Mouse (Mus musculus) kidney, postnatal 0 days (tissue): ENCODE results near the gene Tnfsf12. TPM values are rescaled to one million over a fixed set of nuclear protein-coding genes. Genes with fewer than 3 reads are reported as not detected.

Experiments used
- ATAC-seq: fragments of 200-750 bp; cut with Nextera tagmentation; replicated peaks from 2 replicates; pipeline ENCODE4 v1.8.0; 2017; ENCODE audit warnings: low read depth, moderate number of reproducible peaks, moderate TSS enrichment, moderate library complexity; ENCODE audit not compliant: low FRiP score
- DNase-seq: peaks from one replicate; pipeline ENCODE4 v3.0.0-alpha.2; 2016; ENCODE audit warnings: low spot score
- H3K27ac ChIP-seq: fragments of 300-500 bp; sonication (generic); 2 replicates; pipeline ENCODE4 v1.5.1; 2014; ENCODE audit warnings: mild to moderate bottlenecking
- H3K27me3 ChIP-seq: fragments of 300-500 bp; sonication (generic); 2 replicates; pipeline ENCODE4 v1.6.1; 2014; ENCODE audit warnings: low read length, mixed read lengths; ENCODE audit not compliant: insufficient read depth
- H3K36me3 ChIP-seq: fragments of 300-500 bp; sonication (generic); 2 replicates; pipeline ENCODE4 v1.6.1; 2014; ENCODE audit warnings: low read length, mixed read lengths; ENCODE audit not compliant: insufficient read depth
- H3K4me1 ChIP-seq: fragments of 300-500 bp; sonication (generic); replicated peaks from 2 replicates; pipeline ENCODE4 v1.6.1; 2014; ENCODE audit warnings: antibody characterized with exemption, low read length, mixed read lengths; ENCODE audit not compliant: insufficient read depth
- H3K4me2 ChIP-seq: fragments of 300-500 bp; sonication (generic); 2 replicates; pipeline ENCODE4 v1.6.1; 2014; ENCODE audit warnings: mild to moderate bottlenecking, low read length, moderate library complexity, mixed read lengths
- H3K4me3 ChIP-seq: fragments of 300-500 bp; sonication (generic); replicated peaks from 2 replicates; pipeline ENCODE4 v1.5.1; 2014; ENCODE audit warnings: low read depth, low read length
- H3K9ac ChIP-seq: fragments of 300-500 bp; sonication (generic); 2 replicates; pipeline ENCODE4 v1.6.1; 2014; ENCODE audit warnings: low read depth, low read length
- H3K9me3 ChIP-seq: fragments of 300-500 bp; sonication (generic); replicated peaks from 2 replicates; pipeline ENCODE4 v1.6.1; 2016; ENCODE audit warnings: low read length, inconsistent platforms, mixed read lengths
- CTCF ChIP-seq: IDR thresholded peaks from 2 replicates; pipeline ENCODE4 v1.5.1; 2016; ENCODE audit warnings: antibody characterized with exemption, low read depth, mild to moderate bottlenecking, moderate library complexity
- WGBS: fragments of 180-500 bp; shearing (Covaris S2); extraction: QIAGEN DNeasy Blood & Tissue Kit; methylation state at CpG from one replicate; pipeline ENCODE4 v1.1.7; 2014; 5-methylcytosine and 5-hydroxymethylcytosine counted together
- polyA plus RNA-seq: library from polyadenylated mRNA; unstranded; fragments of >200 nt; fragmentation: Nextera tagmentation; extraction: Ambion mirVana; gene quantifications from 2 replicates; pipeline ENCODE4 v1.2.1, GENCODE M21; 2015

Tnfsf12 gene
- polyA plus RNA-seq, 1 experiment from 2014 or later = 15.8 TPM

GRCm38 (mm10) chr11:69689891-69690290, 5.8 kb downstream of the Tnfsf12 start:
- no peak overlapping the region for H3K9ac ChIP-seq
- peaks cover 23% of the 10 kb centered on the region for H3K4me1 ChIP-seq
- H3K4me3 ChIP-seq = no peak overlapping the region
- DNase-seq (no peak), ATAC-seq (no peak)
- no peak overlapping the region for H3K27ac ChIP-seq
- H3K9me3 ChIP-seq = no peaks in the 10 kb centered on the region
- H3K4me2 ChIP-seq = no peak overlapping the region
- no peaks in the 10 kb centered on the region for H3K36me3 ChIP-seq
- TF ChIP-seq CTCF = no peak
- WGBS = 84% methylated on average over 1 of the region's 1 CpGs
- H3K27me3 ChIP-seq = no peaks in the 10 kb centered on the region

GRCm38 (mm10) chr11:69687061-69687460, 8.6 kb downstream of the Tnfsf12 start:
- Histone ChIP-seq H3K9me3 (no peaks in the 10 kb centered on the region), H3K4me2 (0 out of 2 replicates have a peak overlapping the region, but pooled peaks have one; percentile 3), H3K4me3 (no peak overlapping the region), H3K4me1 (peaks cover 18% of the 10 kb centered on the region), H3K27ac (no peak overlapping the region), H3K9ac (0 out of 2 replicates have a peak overlapping the region, but pooled peaks have one; percentile 1), H3K27me3 (no peaks in the 10 kb centered on the region), H3K36me3 (no peaks in the 10 kb centered on the region)
- no peak for DNase-seq
- no peak for TF ChIP-seq CTCF
- WGBS = 59% methylated on average over 5 of the region's 5 CpGs
- ATAC-seq = no peak

GRCm38 (mm10) chr11:69686377-69686776, 9.3 kb downstream of the Tnfsf12 start:
- peak overlapping the region; percentile 82 for H3K27ac ChIP-seq
- H3K36me3 ChIP-seq = no peaks in the 10 kb centered on the region
- DNase-seq = peak; percentile 61
- no peak overlapping the region for H3K9ac ChIP-seq
- peaks cover 18% of the 10 kb centered on the region for H3K4me1 ChIP-seq
- 12% methylated on average over 4 of the region's 4 CpGs for WGBS
- no peaks in the 10 kb centered on the region for H3K27me3 ChIP-seq
- no peak for ATAC-seq
- H3K9me3 ChIP-seq = no peaks in the 10 kb centered on the region
- H3K4me3 ChIP-seq = no peak overlapping the region
- no peak for TF ChIP-seq CTCF
- 0 out of 2 replicates have a peak overlapping the region, but pooled peaks have one; percentile 3 for H3K4me2 ChIP-seq

GRCm38 (mm10) chr11:69685526-69686148, 10.0 kb downstream of the Tnfsf12 start, which contains the start of gene Tnfsf13:
TSS of gene Tnfsf13 (minus strand) at chr11:69685784.
- 40% methylated on average over 10 of the region's 10 CpGs for whole genome bisulfite sequencing
- DNase-seq (peak; percentile 78), ATAC-seq (no peak)
- Histone ChIP-seq H3K4me2 (peak within 1 kb of the TSS; percentile 3; the same call in 1 of the 2 replicates), H3K9me3 (no peaks in the 10 kb centered on the region), H3K4me3 (no peak within 1 kb of the TSS), H3K27me3 (no peaks in the 10 kb centered on the region), H3K36me3 (no peaks in the 10 kb centered on the region), H3K27ac (peak within 1 kb of the TSS; percentile 82), H3K9ac (peak within 1 kb of the TSS; percentile 35; the same call in 1 of the 2 replicates), H3K4me1 (peaks cover 20% of the 10 kb centered on the region)
- TF ChIP-seq CTCF = no peak

GRCm38 (mm10) chr11:69684936-69685335, 10.7 kb downstream of the Tnfsf12 start:
- peak overlapping the region; percentile 82; the same call in 1 of the 2 replicates for H3K27ac ChIP-seq
- WGBS = 89% methylated on average over 6 of the region's 6 CpGs
- no peak for ATAC-seq
- no peak for TF ChIP-seq CTCF
- DNase-seq = no peak
- H3K4me3 ChIP-seq = no peak overlapping the region
- H3K9me3 ChIP-seq = no peaks in the 10 kb centered on the region
- no peak overlapping the region for H3K4me2 ChIP-seq
- no peaks in the 10 kb centered on the region for H3K36me3 ChIP-seq
- peaks cover 23% of the 10 kb centered on the region for H3K4me1 ChIP-seq
- H3K9ac ChIP-seq = no peak overlapping the region
- no peaks in the 10 kb centered on the region for H3K27me3 ChIP-seq

GRCm38 (mm10) chr11:69684128-69684745, 11.4 kb downstream of the Tnfsf12 start:
- DNase-seq (no peak), ATAC-seq (no peak)
- no peak for TF ChIP-seq CTCF
- Histone ChIP-seq H3K27ac (no peak overlapping the region), H3K9ac (no peak overlapping the region), H3K36me3 (0 out of 2 replicates have a peak, but pooled peaks cover 4% of the 10 kb centered on the region), H3K4me2 (no peak overlapping the region), H3K4me3 (no peak overlapping the region), H3K4me1 (peaks cover 23% of the 10 kb centered on the region), H3K9me3 (no peaks in the 10 kb centered on the region), H3K27me3 (no peaks in the 10 kb centered on the region)
- 74% methylated on average over 12 of the region's 12 CpGs for WGBS
